Mouse (Mus musculus) intestine, embryonic 14.5 days (tissue): Measurements from ENCODE around the gene Crkl. TPM values are rescaled to one million over a fixed set of nuclear protein-coding genes. Genes with fewer than 3 reads are reported as not detected.

Experiments
- ATAC-seq: fragments of 200-750 bp; cut with Nextera tagmentation; replicated peaks from 2 replicates; pipeline ENCODE4 v1.8.0; 2017; ENCODE audit warnings: low read depth, moderate number of reproducible peaks, moderate TSS enrichment, moderate library complexity; ENCODE audit not compliant: low FRiP score, low TSS enrichment
- DNase-seq: peaks from one replicate; pipeline ENCODE4 v3.0.0-alpha.2; 2018; ENCODE audit warnings: low spot score
- H3K27ac ChIP-seq: fragments of 300-500 bp; sonication (generic); 2 replicates; pipeline ENCODE4 v1.5.1; 2014; ENCODE audit warnings: low read depth, mild to moderate bottlenecking, control low read depth
- H3K27me3 ChIP-seq: fragments of 300-500 bp; sonication (generic); replicated peaks from 2 replicates; pipeline ENCODE4 v1.6.1; 2014; ENCODE audit warnings: low read length, control low read depth; ENCODE audit not compliant: control insufficient read depth, insufficient read depth
- H3K36me3 ChIP-seq: fragments of 300-500 bp; sonication (generic); 2 replicates; pipeline ENCODE4 v1.6.1; 2014; ENCODE audit warnings: low read length, control low read depth; ENCODE audit not compliant: control insufficient read depth, insufficient read depth
- H3K4me1 ChIP-seq: fragments of 300-500 bp; sonication (generic); replicated peaks from 2 replicates; pipeline ENCODE4 v1.6.1; 2014; ENCODE audit warnings: low read length, control low read depth, mixed read lengths; ENCODE audit not compliant: control insufficient read depth, insufficient read depth
- H3K4me2 ChIP-seq: fragments of 300-500 bp; sonication (generic); 2 replicates; pipeline ENCODE4 v1.6.1; 2014; ENCODE audit warnings: low read length
- H3K4me3 ChIP-seq: fragments of 300-500 bp; sonication (generic); 2 replicates; pipeline ENCODE4 v1.5.1; 2014; ENCODE audit warnings: low read depth, low read length, control low read depth, mixed read lengths
- H3K9ac ChIP-seq: fragments of 300-500 bp; sonication (generic); 2 replicates; pipeline ENCODE4 v1.6.1; 2014; ENCODE audit warnings: mild to moderate bottlenecking, low read length
- H3K9me3 ChIP-seq: fragments of 300-500 bp; sonication (generic); 2 replicates; pipeline ENCODE4 v1.6.1; 2016; ENCODE audit warnings: low read length, control low read depth; ENCODE audit not compliant: control insufficient read depth
- WGBS: fragments of 180-500 bp; shearing (Covaris S2); extraction: QIAGEN DNeasy Blood & Tissue Kit; methylation state at CpG from one replicate; pipeline ENCODE4 v1.1.7; 2014; 5-methylcytosine and 5-hydroxymethylcytosine counted together
- polyA plus RNA-seq: library from polyadenylated mRNA; unstranded; fragments of >200 nt; fragmentation: Nextera tagmentation; extraction: Ambion mirVana; gene quantifications from 2 replicates; pipeline ENCODE4 v1.2.1, GENCODE M21; 2014

The Crkl gene
- polyA plus RNA-seq, 1 experiment from 2014 or later: 56.4 TPM

GRCm38 (mm10) chr16:17432576-17432975 lies 19.2 kb upstream of the Crkl start:
- Histone ChIP-seq H3K36me3 (peaks cover 16% of the 10 kb centered on the region), H3K4me2 (no peak overlapping the region), H3K9me3 (no peaks in the 10 kb centered on the region), H3K4me3 (no peak overlapping the region), H3K27ac (no peak overlapping the region), H3K27me3 (no peaks in the 10 kb centered on the region), H3K4me1 (no peaks in the 10 kb centered on the region), H3K9ac (no peak overlapping the region)
- WGBS: 77% methylated on average over 2 of the region's 2 CpGs
- DNase-seq (no peak), ATAC-seq (no peak)

GRCm38 (mm10) chr16:17452373-17452715 lies 557 bp downstream of the Crkl start:
- ATAC-seq: peak; percentile 29; the same call in 1 of the 2 replicates
- Histone ChIP-seq H3K4me1 (peaks cover 13% of the 10 kb centered on the region), H3K4me2 (peak overlapping the region; percentile 51), H3K36me3 (peaks cover 19% of the 10 kb centered on the region), H3K27me3 (no peaks in the 10 kb centered on the region), H3K9me3 (no peaks in the 10 kb centered on the region), H3K9ac (peak overlapping the region; percentile 87), H3K27ac (peak overlapping the region; percentile 93), H3K4me3 (peak overlapping the region; percentile 97)
- 0% methylated on average over 24 of the region's 24 CpGs for WGBS
- DNase-seq: no peak

GRCm38 (mm10) chr16:17456901-17457300 lies 5.1 kb downstream of the Crkl start:
- WGBS: 96% methylated on average over 1 of the region's 1 CpGs
- Histone ChIP-seq H3K9ac (no peak overlapping the region), H3K4me2 (no peak overlapping the region), H3K36me3 (peaks cover 24% of the 10 kb centered on the region), H3K27me3 (no peaks in the 10 kb centered on the region), H3K4me1 (peaks cover 13% of the 10 kb centered on the region), H3K27ac (no peak overlapping the region), H3K4me3 (no peak overlapping the region), H3K9me3 (no peaks in the 10 kb centered on the region)
- DNase-seq (no peak), ATAC-seq (no peak)

GRCm38 (mm10) chr16:17460254-17460653 lies 8.5 kb downstream of the Crkl start:
- Histone ChIP-seq H3K9ac (no peak overlapping the region), H3K4me1 (0 out of 2 replicates have a peak, but pooled peaks cover 7% of the 10 kb centered on the region), H3K36me3 (peaks cover 33% of the 10 kb centered on the region), H3K27ac (no peak overlapping the region), H3K4me3 (no peak overlapping the region), H3K9me3 (no peaks in the 10 kb centered on the region), H3K4me2 (no peak overlapping the region), H3K27me3 (no peaks in the 10 kb centered on the region)
- no peak for DNase-seq
- ATAC-seq: no peak
- 90% methylated on average over 4 of the region's 4 CpGs for WGBS

- Histone ChIP-seq H3K4me3 (no peak overlapping the region), H3K4me1 (no peaks in the 10 kb centered on the region), H3K9ac (no peak overlapping the region), H3K36me3 (peaks cover 24% of the 10 kb centered on the region), H3K27me3 (no peaks in the 10 kb centered on the region), H3K9me3 (no peaks in the 10 kb centered on the region), H3K4me2 (no peak overlapping the region), H3K27ac (no peak overlapping the region)
- WGBS: 87% methylated on average over 1 of the region's 1 CpGs
- DNase-seq (no peak), ATAC-seq (no peak)
These were observed 9.8 kb downstream of the Crkl start for GRCm38 (mm10) chr16:17461596-17461995.

GRCm38 (mm10) chr16:17463184-17463583 lies 11.4 kb downstream of the Crkl start:
- Histone ChIP-seq H3K9me3 (no peaks in the 10 kb centered on the region), H3K4me1 (no peaks in the 10 kb centered on the region), H3K4me2 (no peak overlapping the region), H3K9ac (no peak overlapping the region), H3K27me3 (no peaks in the 10 kb centered on the region), H3K4me3 (no peak overlapping the region), H3K27ac (no peak overlapping the region), H3K36me3 (peaks cover 15% of the 10 kb centered on the region)
- ATAC-seq: no peak
- no peak for DNase-seq
- 69% methylated on average over 2 of the region's 2 CpGs for WGBS

- no peaks in the 10 kb centered on the region for H3K9me3 ChIP-seq
- H3K4me3 ChIP-seq: no peak overlapping the region
- ATAC-seq (no peak), DNase-seq (no peak)
- no peaks in the 10 kb centered on the region for H3K27me3 ChIP-seq
- no peaks in the 10 kb centered on the region for H3K4me1 ChIP-seq
- WGBS: 79% methylated on average over 4 of the region's 4 CpGs
- H3K4me2 ChIP-seq: no peak overlapping the region
- peaks cover 48% of the 10 kb centered on the region for H3K36me3 ChIP-seq
- H3K9ac ChIP-seq: no peak overlapping the region
- no peak overlapping the region for H3K27ac ChIP-seq
These were observed 15.3 kb downstream of the Crkl start for GRCm38 (mm10) chr16:17466875-17467663.

- ATAC-seq: no peak
- no peak overlapping the region for H3K4me3 ChIP-seq
- H3K4me1 ChIP-seq: no peaks in the 10 kb centered on the region
- DNase-seq: no peak
- H3K4me2 ChIP-seq: no peak overlapping the region
- no peaks in the 10 kb centered on the region for H3K9me3 ChIP-seq
- H3K27ac ChIP-seq: no peak overlapping the region
- no peaks in the 10 kb centered on the region for H3K27me3 ChIP-seq
- H3K9ac ChIP-seq: no peak overlapping the region
- H3K36me3 ChIP-seq: peaks cover 59% of the 10 kb centered on the region
- WGBS: 83% methylated on average over 6 of the region's 6 CpGs
These were observed 20.7 kb downstream of the Crkl start for GRCm38 (mm10) chr16:17472498-17472897.

GRCm38 (mm10) chr16:17474091-17474490 lies 22.3 kb downstream of the Crkl start:
- H3K36me3 ChIP-seq: peaks cover 52% of the 10 kb centered on the region
- no peak for DNase-seq

More at GRCm38 (mm10) chr16:17474091-17474490, 22.3 kb downstream of the Crkl start:
- Histone ChIP-seq H3K4me1 (no peaks in the 10 kb centered on the region), H3K27me3 (no peaks in the 10 kb centered on the region), H3K9me3 (no peaks in the 10 kb centered on the region), H3K4me2 (no peak overlapping the region), H3K27ac (no peak overlapping the region), H3K9ac (no peak overlapping the region), H3K4me3 (no peak overlapping the region)
- ATAC-seq: no peak
